Mouse (Mus musculus) forebrain, embryonic 11.5 days (tissue): ENCODE measurements around the gene Ms4a15. TPM values are rescaled to one million over a fixed set of nuclear protein-coding genes. Genes with fewer than 3 reads are reported as not detected.

Source experiments
- ATAC-seq: fragments of 200-750 bp; cut with Nextera tagmentation; replicated peaks from 2 replicates; pipeline ENCODE4 v1.8.0; 2017; ENCODE audit warnings: moderate TSS enrichment; ENCODE audit not compliant: low FRiP score
- DNase-seq: peaks from one replicate; pipeline ENCODE4 v3.0.0-alpha.2; 2017; ENCODE audit warnings: low spot score
- H3K27ac ChIP-seq: fragments of 300-500 bp; sonication (generic); 2 replicates; pipeline ENCODE4 v1.5.1; 2014; ENCODE audit warnings: low read depth, low read length
- H3K27me3 ChIP-seq: fragments of 300-500 bp; sonication (generic); 2 replicates; pipeline ENCODE4 v1.6.1; 2014; ENCODE audit warnings: mild to moderate bottlenecking, low read length, mixed read lengths; ENCODE audit not compliant: control insufficient read depth, insufficient read depth
- H3K36me3 ChIP-seq: fragments of 300-500 bp; sonication (generic); 2 replicates; pipeline ENCODE4 v1.6.1; 2014; ENCODE audit warnings: mild to moderate bottlenecking, low read length, moderate library complexity, mixed read lengths; ENCODE audit not compliant: control insufficient read depth, insufficient read depth
- H3K4me1 ChIP-seq: fragments of 300-500 bp; sonication (generic); replicated peaks from 2 replicates; pipeline ENCODE4 v1.6.1; 2014; ENCODE audit warnings: low read length, mixed read lengths; ENCODE audit not compliant: control insufficient read depth, insufficient read depth
- H3K4me2 ChIP-seq: fragments of 300-500 bp; sonication (generic); 2 replicates; pipeline ENCODE4 v1.6.1; 2014; ENCODE audit warnings: low read depth, mild to moderate bottlenecking, low read length, moderate library complexity, mixed read lengths; ENCODE audit not compliant: severe bottlenecking
- H3K4me3 ChIP-seq: fragments of 300-500 bp; sonication (generic); 2 replicates; pipeline ENCODE4 v1.5.1; 2014; ENCODE audit warnings: low read depth, low read length
- H3K9ac ChIP-seq: fragments of 300-500 bp; sonication (generic); 2 replicates; pipeline ENCODE4 v1.6.1; 2014; ENCODE audit warnings: low read length
- H3K9me3 ChIP-seq: fragments of 300-500 bp; sonication (generic); 2 replicates; pipeline ENCODE4 v1.6.1; 2016; ENCODE audit warnings: low read length, mixed read lengths; ENCODE audit not compliant: control insufficient read depth
- WGBS: fragments of 180-500 bp; shearing (Covaris S2); extraction: QIAGEN DNeasy Blood & Tissue Kit; methylation state at CpG from one replicate; pipeline ENCODE4 v1.1.7; 2014; 5-methylcytosine and 5-hydroxymethylcytosine counted together
- polyA plus RNA-seq: library from polyadenylated mRNA; unstranded; fragments of >200 nt; fragmentation: Nextera tagmentation; extraction: Ambion mirVana; gene quantifications from 2 replicates; pipeline ENCODE4 v1.2.1, GENCODE M21; 2014

The Ms4a15 gene
- polyA plus RNA-seq, 1 experiment from 2014 or later: not detected

DNA sequence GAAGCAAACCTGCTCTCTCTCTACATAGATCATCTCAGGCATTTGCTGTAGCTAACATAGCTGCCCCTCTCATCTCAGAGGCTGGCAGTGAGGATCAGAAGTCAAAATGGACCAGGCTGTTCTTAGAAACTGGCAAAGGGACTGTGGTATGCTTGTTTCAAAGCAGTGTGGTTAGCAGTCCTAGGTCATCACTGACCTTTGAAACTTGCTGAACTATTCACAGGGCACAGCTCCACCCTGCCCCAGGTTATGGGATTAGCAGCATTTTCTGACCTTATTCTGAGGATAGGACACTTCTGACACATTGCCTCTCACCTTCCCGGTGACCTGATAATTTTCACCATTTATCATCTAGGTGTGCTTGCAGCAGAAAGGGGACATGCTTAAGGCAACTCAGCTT is 4.5 kb downstream of the Ms4a15 start:
- no peak for ATAC-seq
- Histone ChIP-seq H3K9me3 (no peaks in the 10 kb centered on the region), H3K4me2 (no peak overlapping the region), H3K36me3 (no peaks in the 10 kb centered on the region), H3K4me1 (no peaks in the 10 kb centered on the region), H3K4me3 (no peak overlapping the region), H3K9ac (no peak overlapping the region), H3K27ac (no peak overlapping the region), H3K27me3 (no peaks in the 10 kb centered on the region)
- DNase-seq: no peak
- WGBS: 92% methylated on average over 1 of the region's 1 CpGs

DNA sequence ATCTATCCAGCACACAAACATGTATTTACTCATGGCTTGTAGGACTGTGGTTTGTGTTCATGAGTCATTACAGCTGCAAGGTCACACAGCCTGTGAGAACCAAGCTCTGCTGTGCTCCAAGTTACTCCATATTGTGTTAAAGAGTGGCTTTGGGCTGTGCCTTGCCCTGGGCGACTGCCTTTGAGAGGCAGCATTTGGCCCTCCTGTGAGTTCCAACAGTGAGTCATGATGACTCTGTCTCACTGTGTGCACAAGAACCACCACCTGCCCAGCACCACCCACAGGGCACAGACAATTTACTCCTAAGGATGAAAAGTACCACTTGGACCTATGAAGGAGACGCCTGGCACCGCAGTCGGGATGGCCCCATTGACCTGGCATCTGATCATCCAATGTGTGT is 7.2 kb downstream of the Ms4a15 start:
- H3K36me3 ChIP-seq: no peaks in the 10 kb centered on the region

DNA sequence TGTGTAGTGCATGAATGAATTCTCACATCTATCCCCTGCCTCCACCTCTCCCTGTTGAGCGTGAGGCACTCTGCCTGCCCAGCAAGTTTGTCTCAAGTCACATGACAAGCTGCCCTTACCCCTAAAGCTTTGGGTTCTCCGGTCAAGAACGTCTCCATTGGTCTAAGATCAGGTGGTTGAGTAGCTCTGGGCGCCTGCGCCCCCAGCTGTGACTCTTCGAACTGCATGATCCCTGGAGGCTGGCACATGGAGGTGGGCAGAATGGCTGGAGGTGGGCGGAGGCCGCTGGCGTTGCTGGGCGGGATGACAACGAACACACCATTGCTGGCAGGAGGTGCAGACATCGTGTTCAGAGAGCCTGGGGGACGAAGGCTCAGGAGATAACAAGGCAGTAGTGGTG is 8.5 kb downstream of the Ms4a15 start:
- no peak overlapping the region for H3K9ac ChIP-seq
- no peak for DNase-seq
- no peak overlapping the region for H3K4me2 ChIP-seq
- no peaks in the 10 kb centered on the region for H3K36me3 ChIP-seq
- WGBS: 81% methylated on average over 13 of the region's 13 CpGs
- no peaks in the 10 kb centered on the region for H3K27me3 ChIP-seq
- no peak overlapping the region for H3K4me3 ChIP-seq
- no peaks in the 10 kb centered on the region for H3K9me3 ChIP-seq
- ATAC-seq: no peak
- no peaks in the 10 kb centered on the region for H3K4me1 ChIP-seq
- no peak overlapping the region for H3K27ac ChIP-seq

More for the DNA sequence above, 7.2 kb downstream of the Ms4a15 start:
- no peak overlapping the region for H3K27ac ChIP-seq
- no peak overlapping the region for H3K9ac ChIP-seq
- no peak overlapping the region for H3K4me2 ChIP-seq
- ATAC-seq (no peak), DNase-seq (no peak)
- H3K9me3 ChIP-seq: no peaks in the 10 kb centered on the region
- H3K27me3 ChIP-seq: no peaks in the 10 kb centered on the region
- H3K4me3 ChIP-seq: no peak overlapping the region
- WGBS: 95% methylated on average over 4 of the region's 4 CpGs
- H3K4me1 ChIP-seq: no peaks in the 10 kb centered on the region

DNA sequence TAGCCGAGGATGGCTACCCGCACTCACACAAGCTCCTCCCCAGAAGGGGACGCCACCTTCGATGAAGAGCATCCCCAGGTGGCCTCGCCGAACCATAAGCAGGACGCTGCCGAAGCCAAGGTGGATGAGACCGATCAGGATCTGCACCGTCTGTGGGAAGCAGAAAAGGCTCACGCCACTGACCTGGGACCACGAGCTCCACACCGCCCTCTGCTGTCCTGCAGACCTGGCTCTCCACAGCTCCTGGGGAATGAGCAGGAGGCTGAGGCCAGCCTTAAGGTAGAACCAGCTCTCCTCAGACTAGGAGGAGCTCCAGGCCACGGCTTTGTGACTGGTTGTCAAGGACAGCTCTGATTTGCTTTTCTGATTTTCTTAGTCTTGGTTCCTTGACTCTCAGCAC is 9.9 kb downstream of the Ms4a15 start:
- H3K4me3 ChIP-seq: no peak overlapping the region
- H3K4me2 ChIP-seq: peak overlapping the region; percentile 8; the same call in 1 of the 2 replicates
- no peaks in the 10 kb centered on the region for H3K4me1 ChIP-seq

DNA sequence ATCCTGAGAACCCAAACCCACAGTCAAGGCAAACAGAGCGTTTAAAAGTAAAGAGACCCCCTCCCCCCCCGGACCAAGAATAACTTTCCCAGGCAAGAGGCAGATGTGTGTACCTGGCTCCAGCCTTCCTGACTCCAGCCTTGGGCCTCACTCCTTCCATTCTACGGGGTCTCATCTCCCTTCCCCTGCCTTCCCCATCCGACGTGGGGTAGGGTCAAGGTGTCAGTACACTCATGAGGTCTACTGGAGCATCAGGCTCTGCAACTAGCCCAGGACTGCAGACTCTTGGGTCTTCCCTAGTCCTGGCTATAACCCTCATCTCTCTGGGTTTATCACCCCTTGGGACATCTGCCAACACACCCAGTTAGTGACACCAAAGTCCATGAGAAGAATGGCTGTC is 12.8 kb downstream of the Ms4a15 start:
- Histone ChIP-seq H3K9me3 (no peaks in the 10 kb centered on the region), H3K27ac (no peak overlapping the region), H3K9ac (no peak overlapping the region), H3K4me3 (no peak overlapping the region), H3K4me1 (no peaks in the 10 kb centered on the region), H3K27me3 (no peaks in the 10 kb centered on the region), H3K4me2 (no peak overlapping the region), H3K36me3 (no peaks in the 10 kb centered on the region)
- ATAC-seq (0 out of 2 replicates have a peak, but pooled peaks have one; percentile 19), DNase-seq (no peak)
- 86% methylated on average over 5 of the region's 5 CpGs for WGBS

More for the DNA sequence above, 9.9 kb downstream of the Ms4a15 start:
- Histone ChIP-seq H3K9me3 (no peaks in the 10 kb centered on the region), H3K9ac (no peak overlapping the region), H3K27ac (no peak overlapping the region), H3K27me3 (no peaks in the 10 kb centered on the region), H3K36me3 (no peaks in the 10 kb centered on the region)
- no peak for ATAC-seq
- WGBS: 20% methylated on average over 14 of the region's 14 CpGs
- peak; percentile 70 for DNase-seq

DNA sequence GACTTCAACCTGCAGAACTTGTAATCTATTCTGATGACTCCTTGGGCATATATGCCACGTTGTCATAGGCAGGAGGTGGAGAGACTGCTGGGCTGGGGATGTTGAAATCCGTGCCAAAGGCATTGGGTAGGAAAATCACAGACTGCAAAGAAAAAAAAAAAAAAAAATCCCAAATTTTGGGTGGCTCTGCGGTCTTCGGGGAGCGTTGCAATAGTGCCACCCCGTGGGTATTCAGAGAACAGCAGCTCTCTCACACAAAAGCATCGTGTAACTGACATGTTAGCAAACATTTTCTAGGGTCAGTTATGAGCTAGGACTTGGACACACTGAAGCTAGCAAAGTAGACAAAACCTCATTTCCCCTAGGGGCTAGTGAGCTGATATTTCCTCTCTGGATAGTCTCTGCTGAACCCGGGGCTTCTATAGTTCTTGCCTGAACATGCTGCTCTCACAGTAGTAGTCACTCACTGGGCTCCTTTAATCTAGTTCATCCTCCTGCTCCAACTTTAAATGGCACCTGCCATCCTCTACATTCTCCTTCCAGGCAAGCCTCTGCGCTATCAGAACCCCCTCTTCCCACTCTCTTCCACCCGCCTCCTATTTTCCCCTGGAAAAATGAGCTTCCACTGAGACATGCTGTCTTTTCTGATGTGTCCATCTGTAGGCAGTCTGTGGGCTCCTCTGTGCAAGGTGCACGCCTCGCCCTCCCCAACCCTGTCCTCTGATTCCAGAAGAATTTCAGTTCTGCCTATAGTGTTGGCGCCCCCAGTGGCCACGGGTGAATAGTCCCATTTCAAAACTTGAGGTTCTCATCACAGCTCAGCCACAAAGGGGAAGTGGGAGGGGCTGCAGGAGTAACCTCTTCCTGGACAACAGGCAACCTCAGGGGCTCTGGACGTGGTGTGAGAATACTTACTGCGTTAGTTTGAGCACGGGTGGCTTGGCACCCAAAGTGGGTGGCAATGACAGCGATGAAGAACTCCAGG is 13.6 kb downstream of the Ms4a15 start:
- Histone ChIP-seq H3K27ac (no peak overlapping the region), H3K4me3 (no peak overlapping the region), H3K4me1 (no peaks in the 10 kb centered on the region), H3K9me3 (no peaks in the 10 kb centered on the region), H3K27me3 (no peaks in the 10 kb centered on the region), H3K9ac (no peak overlapping the region), H3K4me2 (peak overlapping the region; percentile 24; the same call in 1 of the 2 replicates), H3K36me3 (no peaks in the 10 kb centered on the region)
- peak; percentile 75 for ATAC-seq
- WGBS: 15% methylated on average over 18 of the region's 18 CpGs
- peak; percentile 84 for DNase-seq

DNA sequence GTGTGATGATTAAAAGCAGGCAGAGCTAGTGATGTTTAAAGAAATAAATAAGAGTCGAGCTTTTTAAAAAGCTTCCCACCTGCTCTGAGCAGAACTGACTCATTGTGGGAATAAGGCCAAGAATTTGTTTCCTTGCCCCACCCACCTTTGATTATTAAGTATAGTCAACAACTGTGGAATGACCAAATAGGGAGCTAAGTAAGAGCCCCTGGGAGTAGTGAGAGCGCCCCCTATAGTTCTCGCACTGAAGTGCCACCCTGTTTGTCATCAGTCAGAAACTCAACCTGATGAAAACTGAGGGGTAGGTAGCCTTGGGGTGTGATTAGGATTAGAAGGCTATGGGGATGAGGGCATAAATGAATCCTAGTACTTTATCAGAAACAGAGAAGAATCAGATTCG is 16.7 kb downstream of the Ms4a15 start:
- Histone ChIP-seq H3K9ac (no peak overlapping the region), H3K27me3 (no peaks in the 10 kb centered on the region), H3K27ac (no peak overlapping the region), H3K36me3 (no peaks in the 10 kb centered on the region; the same call in 1 of the 2 replicates), H3K4me2 (no peak overlapping the region), H3K4me3 (no peak overlapping the region), H3K4me1 (no peaks in the 10 kb centered on the region), H3K9me3 (no peaks in the 10 kb centered on the region)
- no peak for ATAC-seq
- no peak for DNase-seq
- 65% methylated on average over 4 of the region's 4 CpGs for WGBS

DNA sequence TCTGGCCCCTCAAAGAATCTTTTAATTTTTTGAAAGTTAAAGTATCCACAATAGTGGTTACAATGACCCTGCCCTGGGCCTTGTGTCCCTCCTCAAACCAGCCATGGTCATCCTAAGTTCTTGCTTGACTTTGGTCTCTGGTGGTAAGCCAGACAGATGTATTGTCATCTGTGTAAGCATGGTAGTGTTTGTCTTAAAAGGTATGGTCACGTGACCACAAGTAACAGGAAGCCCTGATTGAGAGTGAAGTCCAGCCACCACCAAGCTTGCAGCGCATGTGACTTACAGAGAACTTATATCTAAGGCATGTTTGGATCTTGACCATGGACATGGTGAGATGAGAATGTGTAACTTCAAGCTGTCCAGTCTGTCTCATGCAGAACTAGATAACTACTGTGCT is 17.9 kb downstream of the Ms4a15 start:
- Histone ChIP-seq H3K4me2 (no peak overlapping the region), H3K4me3 (no peak overlapping the region), H3K27ac (no peak overlapping the region), H3K36me3 (no peaks in the 10 kb centered on the region; the same call in 1 of the 2 replicates), H3K9ac (no peak overlapping the region), H3K4me1 (no peaks in the 10 kb centered on the region), H3K9me3 (no peaks in the 10 kb centered on the region), H3K27me3 (no peaks in the 10 kb centered on the region)
- ATAC-seq: no peak
- DNase-seq: no peak
- 77% methylated on average over 2 of the region's 2 CpGs for WGBS
